Mouse (Mus musculus) CH12.LX (cell line): ENCODE data around the gene Cpne9. TPM values are rescaled to one million over a fixed set of nuclear protein-coding genes. Genes with fewer than 3 reads are reported as not detected.
A peak's percentile ranks its signal among the peaks of the same experiment; 100 is the strongest.

ENCODE experiments used
- DNase-seq: peaks from one replicate; pipeline ENCODE4 v3.0.0-alpha.2; 2013; ENCODE audit errors: extremely low read depth
- H3K27ac ChIP-seq: 2 replicates; pipeline ENCODE4 v1.5.1; 2012; ENCODE audit warnings: low read depth, mild to moderate bottlenecking, control low read depth, moderate library complexity; ENCODE audit not compliant: insufficient read depth
- H3K27me3 ChIP-seq: replicated peaks from 2 replicates; pipeline ENCODE3; 2012; ENCODE audit warnings: inconsistent platforms
- H3K36me3 ChIP-seq, 2 experiments: replicated peaks in 1 of 2; 2 replicates each; pipeline versions ENCODE3 to v1.6.1; 2012; ENCODE audit warnings: inconsistent platforms in 1 of 2, low read length in 1 of 2, mild to moderate bottlenecking in 1 of 2, mixed read lengths in 1 of 2, moderate library complexity in 1 of 2; ENCODE audit not compliant: control insufficient read depth in 1 of 2, insufficient read depth in 1 of 2
- H3K4me1 ChIP-seq, 2 experiments: 2 replicates each; pipeline ENCODE4 v1.6.1; 2012; ENCODE audit warnings: inconsistent platforms in 1 of 2, moderate library complexity in 1 of 2; ENCODE audit not compliant: insufficient read depth in 2 of 2, control insufficient read depth in 1 of 2
- H3K4me2 ChIP-seq: 2 replicates; pipeline ENCODE4 v1.6.1; 2012; ENCODE audit warnings: low read depth, mild to moderate bottlenecking, control low read depth; ENCODE audit not compliant: poor library complexity, insufficient read depth, severe bottlenecking
- H3K4me3 ChIP-seq, 3 experiments: fragments of 150-350 bp in 1 of 3; sonication (generic) in 1 of 3; replicated peaks in 1 of 3; 2 replicates each; pipeline versions ENCODE3 to v1.5.1; 2011 to 2012; ENCODE audit warnings: low read depth in 2 of 3, low read length in 2 of 3, mild to moderate bottlenecking in 2 of 3, moderate library complexity in 2 of 3, control low read depth in 1 of 3, improper control_type of control experiment in 1 of 3, inconsistent platforms in 1 of 3, mixed read lengths in 1 of 3; ENCODE audit not compliant: poor library complexity in 1 of 3
- H3K79me2 ChIP-seq: replicated peaks from 2 replicates; pipeline ENCODE4 v1.6.1; 2012; ENCODE audit warnings: mild to moderate bottlenecking, moderate library complexity; ENCODE audit not compliant: control insufficient read depth, poor library complexity, insufficient read depth, severe bottlenecking; ENCODE audit errors: extremely low read depth
- H3K9ac ChIP-seq: 2 replicates; pipeline ENCODE4 v1.6.1; 2012; ENCODE audit warnings: low read depth, mild to moderate bottlenecking, control low read depth, moderate library complexity; ENCODE audit not compliant: insufficient read depth
- H3K9me3 ChIP-seq: replicated peaks from 2 replicates; pipeline ENCODE3; 2012; ENCODE audit warnings: low read length, inconsistent platforms, mixed read lengths
- BHLHE40 ChIP-seq: IDR thresholded peaks from 2 replicates; pipeline ENCODE4 v1.6.1; 2011; ENCODE audit warnings: mild to moderate bottlenecking, low read depth, low read length, improper control_type of control experiment
- CHD1 ChIP-seq: IDR thresholded peaks from 2 replicates; pipeline ENCODE4 v1.6.1; 2012; ENCODE audit warnings: low read depth, low read length, improper control_type of control experiment, inconsistent platforms
- E2F4 ChIP-seq: IDR thresholded peaks from 2 replicates; pipeline ENCODE4 v1.6.1; 2011; ENCODE audit warnings: low read depth, low read length, improper control_type of control experiment; ENCODE audit not compliant: insufficient replicate concordance
- HCFC1 ChIP-seq: IDR thresholded peaks from 2 replicates; pipeline ENCODE4 v1.6.1; 2012; ENCODE audit warnings: low read depth, mild to moderate bottlenecking, inconsistent platforms, low read length, improper control_type of control experiment
- IRF4 ChIP-seq: IDR thresholded peaks from 2 replicates; pipeline ENCODE4 v1.6.1; 2014; ENCODE audit warnings: low read depth, mild to moderate bottlenecking, inconsistent platforms, low read length, improper control_type of control experiment
- JUND ChIP-seq: conservative IDR thresholded peaks from 2 replicates; pipeline ENCODE4 v1.6.1; 2011; ENCODE audit warnings: low read depth, low read length, improper control_type of control experiment
- MAFK ChIP-seq: IDR thresholded peaks from 2 replicates; pipeline ENCODE4 v1.6.1; 2011; ENCODE audit warnings: low read length, improper control_type of control experiment; ENCODE audit not compliant: insufficient replicate concordance
- MAX ChIP-seq: IDR thresholded peaks from 2 replicates; pipeline ENCODE4 v1.6.1; 2011; ENCODE audit warnings: low read length, improper control_type of control experiment
- MAZ ChIP-seq: IDR thresholded peaks from 2 replicates; pipeline ENCODE4 v1.6.1; 2012; ENCODE audit warnings: low read depth, mild to moderate bottlenecking, inconsistent platforms, low read length, improper control_type of control experiment, moderate library complexity
- NRF1 ChIP-seq: IDR thresholded peaks from 2 replicates; pipeline ENCODE4 v1.6.1; 2014; ENCODE audit warnings: low read depth, mild to moderate bottlenecking, inconsistent platforms, low read length, improper control_type of control experiment, moderate library complexity
- POLR2AphosphoS2 ChIP-seq: IDR thresholded peaks from 2 replicates; pipeline ENCODE4 v1.6.1; 2011; ENCODE audit warnings: low read depth, low read length, improper control_type of control experiment
- RCOR1 ChIP-seq: conservative IDR thresholded peaks from 2 replicates; pipeline ENCODE4 v1.6.1; 2012; ENCODE audit warnings: low read depth, mild to moderate bottlenecking, inconsistent platforms, low read length, improper control_type of control experiment
- TBP ChIP-seq: conservative IDR thresholded peaks from 2 replicates; pipeline ENCODE4 v1.6.1; 2011; ENCODE audit warnings: low read depth, low read length, improper control_type of control experiment
- TCF12 ChIP-seq: IDR thresholded peaks from 2 replicates; pipeline ENCODE4 v1.6.1; 2014; ENCODE audit warnings: low read depth, mild to moderate bottlenecking, inconsistent platforms, low read length, improper control_type of control experiment
- UBTF ChIP-seq: IDR thresholded peaks from 2 replicates; pipeline ENCODE4 v1.6.1; 2012; ENCODE audit warnings: low read depth, mild to moderate bottlenecking, inconsistent platforms, low read length, improper control_type of control experiment, moderate library complexity
- USF1 ChIP-seq: IDR thresholded peaks from 2 replicates; pipeline ENCODE4 v1.6.1; 2014; ENCODE audit warnings: low read depth, mild to moderate bottlenecking, inconsistent platforms, low read length, improper control_type of control experiment
- ZKSCAN1 ChIP-seq: IDR thresholded peaks from 2 replicates; pipeline ENCODE4 v1.6.1; 2012; ENCODE audit warnings: low read depth, inconsistent platforms, low read length, improper control_type of control experiment, borderline replicate concordance
- ZMIZ1 ChIP-seq: IDR thresholded peaks from 2 replicates; pipeline ENCODE4 v1.6.1; 2012; ENCODE audit warnings: low read depth, mild to moderate bottlenecking, inconsistent platforms, low read length, improper control_type of control experiment
- ZNF384 ChIP-seq: IDR thresholded peaks from 2 replicates; pipeline ENCODE4 v1.6.1; 2012; ENCODE audit warnings: low read depth, low read length, improper control_type of control experiment, inconsistent platforms
- dilution Hi-C: fragments of 300-500 bp; cut with MboI; formaldehyde crosslinking; loops from 2 replicates; pipeline ENCODE4 v1.14.3; 2020; ENCODE audit warnings: low sequenced_read_pairs; ENCODE audit not compliant: extremely low pct_unique_long_range_greater_than_20kb, extremely low pct_ligation_motif_present
- in situ Hi-C: fragments of 300-500 bp; cut with MboI; formaldehyde crosslinking; loops from 3 replicates; pipeline ENCODE4 v1.14.3; 2019; ENCODE audit warnings: low sequenced_read_pairs, low pct_ligation_motif_present, low pct_unique_long_range_greater_than_20kb, mixed read lengths
- polyA plus RNA-seq: library from polyadenylated mRNA; unstranded; fragments of >175 nt; gene quantifications from 2 replicates; pipeline ENCODE4 v1.2.1, GENCODE M21; 2012; ENCODE audit warnings: low read depth; ENCODE audit not compliant: insufficient read length
- total RNA-seq, 2 experiments: library from RNA; depleted of rRNA; stranded (reverse); fragments of 300-350 nt in 1 of 2; fragments of >200 nt in 1 of 2; gene quantifications; 2 replicates each; pipeline ENCODE4 v1.2.3; 2012 to 2014

Gene Cpne9
- total and polyA plus RNA-seq, 3 experiments, result 0.19 to 0.27 (median 0.25) TPM

GRCm38 (mm10) chr6:113296046-113296445 is 13.9 kb downstream of the Cpne9 start:
- DNase-seq, result no peak
- in situ Hi-C loops (loop anchor here (5.0 kb wide), 1 partner anchor 34 kb away; no protein-coding TSS in a partner anchor), dilution Hi-C loops (no loop called here)
- H3K9me3 ChIP-seq, result no peaks in the 10 kb centered on the region
- no peak overlapping the region for H3K4me2 ChIP-seq
- H3K27me3 ChIP-seq, result no peaks in the 10 kb centered on the region
- H3K36me3 ChIP-seq, result peaks cover 0 to 7% of the 10 kb centered on the region in 2 experiments
- H3K4me3 ChIP-seq, result no peak overlapping the region
- no peak overlapping the region for H3K27ac ChIP-seq
- no peaks in the 10 kb centered on the region for H3K79me2 ChIP-seq
- no peak overlapping the region for H3K9ac ChIP-seq
- TF ChIP-seq NRF1, result no peak
- no peak for TF ChIP-seq JUND
- no peak for TF ChIP-seq UBTF
- no peak for TF ChIP-seq ZMIZ1
- no peak for TF ChIP-seq MAX
- TF ChIP-seq MAZ, result no peak
- no peak for TF ChIP-seq TBP
- TF ChIP-seq HCFC1, result no peak
- TF ChIP-seq RCOR1, result no peak
- TF ChIP-seq E2F4, result no peak
- no peak for TF ChIP-seq USF1
- TF ChIP-seq IRF4, result no peak
- no peak for TF ChIP-seq ZNF384
- TF ChIP-seq TCF12, result no peak
- TF ChIP-seq BHLHE40, result no peak
- no peak for TF ChIP-seq CHD1
- no peak for TF ChIP-seq POLR2AphosphoS2
- H3K4me1 ChIP-seq, result peaks cover 3 to 26% of the 10 kb centered on the region in 2 experiments; a peak in 3 of 4 replicates

GRCm38 (mm10) chr6:113296639-113297038 is 14.5 kb downstream of the Cpne9 start:
- dilution Hi-C loops, result no loop called here
- in situ Hi-C loops, result loop anchor here (5.0 kb wide), 1 partner anchor 34 kb away; no protein-coding TSS in a partner anchor

More at GRCm38 (mm10) chr6:113296639-113297038, 14.5 kb downstream of the Cpne9 start:
- Histone ChIP-seq H3K4me1 (peaks cover 3 to 26% of the 10 kb centered on the region in 2 experiments; a peak in 3 of 4 replicates), H3K27me3 (no peaks in the 10 kb centered on the region), H3K79me2 (no peaks in the 10 kb centered on the region), H3K9me3 (no peaks in the 10 kb centered on the region), H3K27ac (no peak overlapping the region), H3K4me3 (no peak overlapping the region), H3K36me3 (peaks cover 0 to 7% of the 10 kb centered on the region in 2 experiments), H3K9ac (no peak overlapping the region), H3K4me2 (no peak overlapping the region)
- TF ChIP-seq MAFK (peak; percentile 71), ZKSCAN1 (no peak)
- DNase-seq, result no peak
